Mouse (Mus musculus) heart, adult 2 months (tissue): ENCODE data around the gene 4921536K21Rik. TPM values are rescaled to one million over a fixed set of nuclear protein-coding genes. Genes with fewer than 3 reads are reported as not detected.

Experiments used
- DNase-seq, 2 experiments: peaks; one replicate each; pipeline ENCODE4 v3.0.0; 2021
- H3K27ac ChIP-seq: fragments of 200-600 bp; 2 replicates; pipeline ENCODE4 v1.8.1; 2022
- H3K27me3 ChIP-seq: fragments of 200-500 bp; 2 replicates; pipeline ENCODE4 v1.6.1; 2012; ENCODE audit warnings: mild to moderate bottlenecking, low read length, inconsistent platforms, mixed read lengths; ENCODE audit not compliant: control insufficient read depth, insufficient read depth
- H3K36me3 ChIP-seq: fragments of 200-500 bp; 2 replicates; pipeline ENCODE4 v1.6.1; 2012; ENCODE audit warnings: low read length, inconsistent platforms; ENCODE audit not compliant: control insufficient read depth, insufficient read depth
- H3K4me1 ChIP-seq: fragments of 200-500 bp; 2 replicates; pipeline ENCODE4 v1.6.1; 2011; ENCODE audit warnings: low read length; ENCODE audit not compliant: control insufficient read depth, insufficient read depth
- H3K4me3 ChIP-seq: fragments of 200-600 bp; 2 replicates; pipeline ENCODE4 v1.8.1; 2022
- H3K79me2 ChIP-seq: fragments of 200-500 bp; replicated peaks from 2 replicates; pipeline ENCODE4 v1.6.1; 2012; ENCODE audit warnings: mild to moderate bottlenecking, inconsistent platforms, low read length, moderate library complexity, mixed read lengths; ENCODE audit not compliant: control insufficient read depth, insufficient read depth
- H3K9ac ChIP-seq: fragments of 200-500 bp; 2 replicates; pipeline ENCODE4 v1.6.1; 2012; ENCODE audit warnings: low read depth, mild to moderate bottlenecking, control low read depth, inconsistent platforms, low read length, mixed read lengths
- CTCF ChIP-seq: fragments of 200-600 bp; IDR thresholded peaks from 2 replicates; pipeline ENCODE4 v1.8.1; 2022; ENCODE audit warnings: antibody characterized with exemption, mild to moderate bottlenecking, moderate library complexity
- EP300 ChIP-seq: fragments of 200-500 bp; IDR thresholded peaks from 2 replicates; pipeline ENCODE4 v1.6.1; 2011; ENCODE audit warnings: low read depth, low read length, control low read depth; ENCODE audit not compliant: insufficient read depth
- POLR2A ChIP-seq: fragments of 200-500 bp; IDR thresholded peaks from 2 replicates; pipeline ENCODE4 v1.6.1; 2011; ENCODE audit warnings: mild to moderate bottlenecking, low read depth, low read length, control low read depth; ENCODE audit not compliant: insufficient read depth
- WGBS: fragments of 180-500 bp; shearing (Covaris S2); methylation state at CpG from one replicate; pipeline ENCODE4 v1.1.7; 2018; 5-methylcytosine and 5-hydroxymethylcytosine counted together
- intact Hi-C: fragments of 180-260 bp; cut with DNase I; formaldehyde crosslinking; loops from one replicate; pipeline ENCODE4 v1.15.1; 2025
- polyA plus RNA-seq: library from polyadenylated mRNA; depleted of rRNA; stranded (reverse); fragments of >200 nt; gene quantifications from 2 replicates; pipeline ENCODE4 v1.2.3, GENCODE M21; 2012
- total RNA-seq, 2 experiments: library from RNA; stranded (reverse); gene quantifications; 2 replicates each; pipeline ENCODE4 v1.2.3; 2021

4921536K21Rik gene
- total and polyA plus RNA-seq, 3 experiments, result 0.57 to 0.81 (median 0.57) TPM

- no peak overlapping the region for H3K4me3 ChIP-seq
- WGBS, result 73% methylated on average over 4 of the region's 4 CpGs
- no peaks in the 10 kb centered on the region for H3K27me3 ChIP-seq
- H3K4me1 ChIP-seq, result 0 out of 2 replicates have a peak, but pooled peaks cover 2% of the 10 kb centered on the region
- no peaks in the 10 kb centered on the region for H3K36me3 ChIP-seq
- H3K27ac ChIP-seq, result no peak overlapping the region
- intact Hi-C loops, result no loop called here
- H3K9ac ChIP-seq, result no peak overlapping the region
- no peaks in the 10 kb centered on the region for H3K79me2 ChIP-seq
- no peak for TF ChIP-seq POLR2A
- DNase-seq, result no peak
Observed at GRCm38 (mm10) chr11:3851872-3852271, 43.0 kb downstream of the 4921536K21Rik start.

GRCm38 (mm10) chr11:3850746-3851277 lies 44.1 kb downstream of the 4921536K21Rik start:
- TF ChIP-seq POLR2A, result no peak
- TF ChIP-seq CTCF, result no peak
- no peak for TF ChIP-seq EP300
- 65% methylated on average over 5 of the region's 5 CpGs for WGBS

GRCm38 (mm10) chr11:3850315-3850614 lies 44.6 kb downstream of the 4921536K21Rik start:
- 85% methylated on average over 2 of the region's 2 CpGs for WGBS
- Histone ChIP-seq H3K27ac (no peak overlapping the region), H3K36me3 (no peaks in the 10 kb centered on the region), H3K4me1 (peaks cover 3% of the 10 kb centered on the region; the same call in 1 of the 2 replicates), H3K79me2 (no peaks in the 10 kb centered on the region), H3K4me3 (no peak overlapping the region), H3K27me3 (no peaks in the 10 kb centered on the region), H3K9ac (no peak overlapping the region)
- no peak for DNase-seq
- TF ChIP-seq POLR2A, result no peak
- no peak for TF ChIP-seq EP300
- no peak for TF ChIP-seq CTCF
- intact Hi-C loops, result no loop called here

More at GRCm38 (mm10) chr11:3850746-3851277, 44.1 kb downstream of the 4921536K21Rik start:
- Histone ChIP-seq H3K27ac (no peak overlapping the region), H3K36me3 (no peaks in the 10 kb centered on the region), H3K4me3 (no peak overlapping the region), H3K4me1 (0 out of 2 replicates have a peak, but pooled peaks cover 2% of the 10 kb centered on the region), H3K9ac (no peak overlapping the region), H3K27me3 (no peaks in the 10 kb centered on the region), H3K79me2 (no peaks in the 10 kb centered on the region)
- no peak for DNase-seq
- intact Hi-C loops, result no loop called here

GRCm38 (mm10) chr11:3849469-3850314 lies 45.2 kb downstream of the 4921536K21Rik start:
- Histone ChIP-seq H3K36me3 (no peaks in the 10 kb centered on the region), H3K79me2 (no peaks in the 10 kb centered on the region), H3K4me3 (no peak overlapping the region), H3K27me3 (no peaks in the 10 kb centered on the region), H3K4me1 (peaks cover 3% of the 10 kb centered on the region; the same call in 1 of the 2 replicates), H3K27ac (no peak overlapping the region), H3K9ac (no peak overlapping the region)
- no peak for TF ChIP-seq CTCF
- TF ChIP-seq EP300, result no peak
- TF ChIP-seq POLR2A, result no peak
- DNase-seq, result no peak
- WGBS, result 84% methylated on average over 15 of the region's 15 CpGs
- intact Hi-C loops, result no loop called here

GRCm38 (mm10) chr11:3846351-3846750 lies 48.5 kb downstream of the 4921536K21Rik start:
- intact Hi-C loops, result no loop called here
- WGBS, result 39% methylated on average over 2 of the region's 2 CpGs

More at GRCm38 (mm10) chr11:3846351-3846750, 48.5 kb downstream of the 4921536K21Rik start:
- TF ChIP-seq CTCF (no peak), POLR2A (no peak), EP300 (no peak)
- Histone ChIP-seq H3K79me2 (no peaks in the 10 kb centered on the region), H3K9ac (no peak overlapping the region), H3K36me3 (no peaks in the 10 kb centered on the region), H3K4me1 (peaks cover 3% of the 10 kb centered on the region; the same call in 1 of the 2 replicates), H3K4me3 (no peak overlapping the region), H3K27ac (peak overlapping the region; percentile 43), H3K27me3 (no peaks in the 10 kb centered on the region)
- DNase-seq, result no peak
